Mouse (Mus musculus) hindbrain, embryonic 10.5 days (tissue): ENCODE data around the gene Bmyc. TPM values are rescaled to one million over a fixed set of nuclear protein-coding genes. Genes with fewer than 3 reads are reported as not detected.
"Not testable (repeated sequence)": the region's sequence is repeated elsewhere in the genome, so short reads cannot be mapped to it uniquely, and the experiment has no call there.

Experiments
- DNase-seq: peaks from one replicate; pipeline ENCODE4 v3.0.0-alpha.2; 2017; ENCODE audit warnings: low spot score
- H3K27ac ChIP-seq: fragments of 300-500 bp; sonication (generic); 2 replicates; pipeline ENCODE4 v1.5.1; 2016; ENCODE audit warnings: mild to moderate bottlenecking, moderate library complexity
- H3K27me3 ChIP-seq: fragments of 300-500 bp; sonication (generic); 2 replicates; pipeline ENCODE4 v1.6.1; 2016; ENCODE audit warnings: mild to moderate bottlenecking; ENCODE audit not compliant: poor library complexity, insufficient read depth, severe bottlenecking
- H3K36me3 ChIP-seq: fragments of 300-500 bp; sonication (generic); 2 replicates; pipeline ENCODE4 v1.6.1; 2016; ENCODE audit warnings: mild to moderate bottlenecking, moderate library complexity
- H3K4me1 ChIP-seq: fragments of 300-500 bp; sonication (generic); replicated peaks from 2 replicates; pipeline ENCODE4 v1.6.1; 2016; ENCODE audit warnings: mild to moderate bottlenecking
- H3K4me3 ChIP-seq: fragments of 300-500 bp; sonication (generic); 2 replicates; pipeline ENCODE4 v1.5.1; 2016; ENCODE audit warnings: mild to moderate bottlenecking, moderate library complexity
- H3K9me3 ChIP-seq: fragments of 300-500 bp; sonication (generic); 2 replicates; pipeline ENCODE4 v1.6.1; 2016; ENCODE audit warnings: mild to moderate bottlenecking, moderate library complexity
- WGBS: fragments of 180-500 bp; shearing (Covaris S2); methylation state at CpG from one replicate; pipeline ENCODE4 v1.1.7; 2016; 5-methylcytosine and 5-hydroxymethylcytosine counted together
- polyA plus RNA-seq: library from polyadenylated mRNA; unstranded; fragments of >200 nt; fragmentation: Nextera tagmentation; extraction: Ambion mirVana; gene quantifications from 2 replicates; pipeline ENCODE4 v1.2.1, GENCODE M21; 2016

Bmyc gene
- polyA plus RNA-seq, 1 experiment from 2014 or later, result 86.1 TPM

- no peaks in the 10 kb centered on the region for H3K4me1 ChIP-seq
- no peaks in the 10 kb centered on the region for H3K27me3 ChIP-seq
- no peaks in the 10 kb centered on the region for H3K9me3 ChIP-seq
- no peak overlapping the region for H3K4me3 ChIP-seq
- no peak overlapping the region for H3K27ac ChIP-seq
- WGBS, result 67% methylated on average over 4 of the region's 4 CpGs
- no peak for DNase-seq
- H3K36me3 ChIP-seq, result no peaks in the 10 kb centered on the region
These were observed 9.6 kb upstream of the Bmyc start for GRCm38 (mm10) chr2:25696951-25697350.

- DNase-seq, result no peak
- no peaks in the 10 kb centered on the region for H3K36me3 ChIP-seq
- no peaks in the 10 kb centered on the region for H3K4me1 ChIP-seq
- no peak overlapping the region for H3K27ac ChIP-seq
- no peaks in the 10 kb centered on the region for H3K27me3 ChIP-seq
- H3K4me3 ChIP-seq, result no peak overlapping the region
- H3K9me3 ChIP-seq, result no peaks in the 10 kb centered on the region
- WGBS, result 80% methylated on average over 2 of the region's 2 CpGs
These were observed 7.8 kb upstream of the Bmyc start for GRCm38 (mm10) chr2:25698696-25699095.

GRCm38 (mm10) chr2:25699743-25700142 is 6.8 kb upstream of the Bmyc start, which contains the start of gene Obp2a:
Gene Obp2a (plus strand): TSS chr2:25700043.
- H3K4me3 ChIP-seq, H3K9me3 ChIP-seq, H3K27me3 ChIP-seq, H3K27ac ChIP-seq, DNase-seq, H3K4me1 ChIP-seq, H3K36me3 ChIP-seq: not testable (repeated sequence)
- 85% methylated on average over 3 of the region's 3 CpGs for WGBS

GRCm38 (mm10) chr2:25701001-25701400 is 5.5 kb upstream of the Bmyc start:
- WGBS, result 90% methylated on average over 5 of the region's 5 CpGs
- no peak overlapping the region for H3K4me3 ChIP-seq
- no peaks in the 10 kb centered on the region for H3K4me1 ChIP-seq
- H3K27ac ChIP-seq, result no peak overlapping the region
- DNase-seq, result no peak
- no peaks in the 10 kb centered on the region for H3K36me3 ChIP-seq
- no peaks in the 10 kb centered on the region for H3K27me3 ChIP-seq
- H3K9me3 ChIP-seq, result no peaks in the 10 kb centered on the region

GRCm38 (mm10) chr2:25703706-25704105 is 2.8 kb upstream of the Bmyc start:
- H3K36me3 ChIP-seq, result no peaks in the 10 kb centered on the region
- peaks cover 19% of the 10 kb centered on the region for H3K4me1 ChIP-seq
- DNase-seq, result no peak
- no peaks in the 10 kb centered on the region for H3K27me3 ChIP-seq
- H3K27ac ChIP-seq, result no peak overlapping the region
- WGBS, result 86% methylated on average over 4 of the region's 4 CpGs
- H3K4me3 ChIP-seq, result no peak overlapping the region
- H3K9me3 ChIP-seq, result no peaks in the 10 kb centered on the region

- Histone ChIP-seq H3K4me1 (peaks cover 28% of the 10 kb centered on the region), H3K27ac (no peak overlapping the region), H3K36me3 (no peaks in the 10 kb centered on the region), H3K4me3 (peak overlapping the region; percentile 78; the same call in 1 of the 2 replicates), H3K27me3 (no peaks in the 10 kb centered on the region), H3K9me3 (no peaks in the 10 kb centered on the region)
- 82% methylated on average over 2 of the region's 2 CpGs for WGBS
- DNase-seq, result peak; percentile 25
These were observed 1.6 kb downstream of the Bmyc start for GRCm38 (mm10) chr2:25708121-25708520.

- H3K4me1 ChIP-seq, result peaks cover 28% of the 10 kb centered on the region
- not testable (repeated sequence) for H3K4me3 ChIP-seq, DNase-seq, H3K27me3 ChIP-seq, H3K27ac ChIP-seq, H3K36me3 ChIP-seq, H3K9me3 ChIP-seq
- 91% methylated on average over 1 of the region's 1 CpGs for WGBS
These were observed 2.5 kb downstream of the Bmyc start for GRCm38 (mm10) chr2:25709056-25709455.

- H3K36me3 ChIP-seq, DNase-seq, H3K4me3 ChIP-seq, H3K27ac ChIP-seq, H3K9me3 ChIP-seq, H3K27me3 ChIP-seq: not testable (repeated sequence)
- WGBS, result 84% methylated on average over 2 of the region's 2 CpGs
- H3K4me1 ChIP-seq, result peaks cover 28% of the 10 kb centered on the region
These were observed 3.3 kb downstream of the Bmyc start for GRCm38 (mm10) chr2:25709791-25710190.

- not testable (repeated sequence) for H3K36me3 ChIP-seq, H3K27me3 ChIP-seq, H3K9me3 ChIP-seq, H3K27ac ChIP-seq, DNase-seq, H3K4me3 ChIP-seq
- 28% methylated on average over 3 of the region's 3 CpGs for WGBS
- peaks cover 28% of the 10 kb centered on the region for H3K4me1 ChIP-seq
These were observed 5.1 kb downstream of the Bmyc start for GRCm38 (mm10) chr2:25711641-25712040.

GRCm38 (mm10) chr2:25717222-25717621 is 10.7 kb downstream of the Bmyc start:
- H3K27ac ChIP-seq, result no peak overlapping the region
- no peak for DNase-seq
- H3K4me1 ChIP-seq, result no peaks in the 10 kb centered on the region
- H3K9me3 ChIP-seq, result no peaks in the 10 kb centered on the region
- no peaks in the 10 kb centered on the region for H3K27me3 ChIP-seq
- H3K36me3 ChIP-seq, result no peaks in the 10 kb centered on the region
- H3K4me3 ChIP-seq, result no peak overlapping the region

GRCm38 (mm10) chr2:25733199-25733930 is 26.8 kb downstream of the Bmyc start:
- no peaks in the 10 kb centered on the region for H3K27me3 ChIP-seq
- 68% methylated on average over 2 of the region's 2 CpGs for WGBS
- H3K36me3 ChIP-seq, result no peaks in the 10 kb centered on the region
- peaks cover under 1% of the 10 kb centered on the region; the same call in 1 of the 2 replicates for H3K9me3 ChIP-seq
- DNase-seq, result no peak
- H3K4me3 ChIP-seq, result no peak overlapping the region
- H3K27ac ChIP-seq, result no peak overlapping the region
- H3K4me1 ChIP-seq, result no peaks in the 10 kb centered on the region

- DNase-seq, H3K4me1 ChIP-seq, H3K36me3 ChIP-seq, H3K27me3 ChIP-seq, H3K4me3 ChIP-seq, H3K9me3 ChIP-seq, H3K27ac ChIP-seq: not testable (repeated sequence)
- WGBS, result 82% methylated on average over 3 of the region's 3 CpGs
These were observed 30.2 kb downstream of the Bmyc start, which contains the start of gene Obp2b for GRCm38 (mm10) chr2:25736709-25737108. Gene Obp2b (plus strand): TSS chr2:25737009.

- DNase-seq, result no peak
- no peak overlapping the region for H3K4me3 ChIP-seq
- H3K27me3 ChIP-seq, result no peaks in the 10 kb centered on the region
- no peak overlapping the region for H3K27ac ChIP-seq
- 0 out of 2 replicates have a peak, but pooled peaks cover 5% of the 10 kb centered on the region for H3K9me3 ChIP-seq
- H3K36me3 ChIP-seq, result no peaks in the 10 kb centered on the region
- WGBS, result 63% methylated on average over 1 of the region's 1 CpGs
- H3K4me1 ChIP-seq, result no peaks in the 10 kb centered on the region
These were observed 35.1 kb downstream of the Bmyc start for GRCm38 (mm10) chr2:25741671-25742070.
